Mouse (Mus musculus) bone marrow macrophage, adult 2 months (primary cell): ENCODE results near the gene Kcnk4.

Experiments used
- CTCF ChIP-seq: IDR thresholded peaks from 2 replicates; pipeline ENCODE4 v1.5.1; 2012; ENCODE audit warnings: low read depth, mild to moderate bottlenecking, low read length, moderate library complexity
- POLR2A ChIP-seq: IDR thresholded peaks from 2 replicates; pipeline ENCODE4 v1.6.1; 2012; ENCODE audit warnings: mild to moderate bottlenecking, low read depth, low read length, borderline replicate concordance

GRCm38 (mm10) chr19:6912205-6912970 lies 21.9 kb downstream of the Kcnk4 start:
- no peak for TF ChIP-seq CTCF
- TF ChIP-seq POLR2A = no peak
